Mouse (Mus musculus) embryonic facial prominence, embryonic 14.5 days (tissue): ENCODE results near the gene Gm382. TPM values are rescaled to one million over a fixed set of nuclear protein-coding genes. Genes with fewer than 3 reads are reported as not detected.

Experiments used
- ATAC-seq: fragments of 200-750 bp; cut with Nextera tagmentation; 2 replicates; pipeline ENCODE4 v1.8.0; 2017; ENCODE audit warnings: low read depth, moderate number of reproducible peaks, moderate TSS enrichment
- DNase-seq: peaks from one replicate; pipeline ENCODE4 v3.0.0-alpha.2; 2015; ENCODE audit warnings: low spot score
- H3K27ac ChIP-seq: fragments of 300-500 bp; sonication (generic); replicated peaks from 2 replicates; pipeline ENCODE4 v1.5.1; 2014; ENCODE audit warnings: low read depth, mild to moderate bottlenecking, low read length, moderate library complexity
- H3K27me3 ChIP-seq: fragments of 300-500 bp; sonication (generic); replicated peaks from 2 replicates; pipeline ENCODE4 v1.6.1; 2014; ENCODE audit warnings: low read length; ENCODE audit not compliant: control insufficient read depth, insufficient read depth
- H3K36me3 ChIP-seq: fragments of 300-500 bp; sonication (generic); 2 replicates; pipeline ENCODE4 v1.6.1; 2014; ENCODE audit warnings: low read length, mixed read lengths; ENCODE audit not compliant: control insufficient read depth, insufficient read depth
- H3K4me1 ChIP-seq: fragments of 300-500 bp; sonication (generic); 2 replicates; pipeline ENCODE4 v1.6.1; 2014; ENCODE audit warnings: antibody characterized with exemption, low read length; ENCODE audit not compliant: control insufficient read depth, insufficient read depth
- H3K4me2 ChIP-seq: fragments of 300-500 bp; sonication (generic); 2 replicates; pipeline ENCODE4 v1.6.1; 2014; ENCODE audit warnings: low read depth, mild to moderate bottlenecking, low read length, moderate library complexity, mixed read lengths
- H3K4me3 ChIP-seq: fragments of 300-500 bp; sonication (generic); 2 replicates; pipeline ENCODE4 v1.5.1; 2014; ENCODE audit warnings: low read depth, mild to moderate bottlenecking, low read length
- H3K9ac ChIP-seq: fragments of 300-500 bp; sonication (generic); 2 replicates; pipeline ENCODE4 v1.6.1; 2014; ENCODE audit warnings: low read depth, mild to moderate bottlenecking, low read length, moderate library complexity, mixed read lengths
- H3K9me3 ChIP-seq: fragments of 300-500 bp; sonication (generic); 2 replicates; pipeline ENCODE4 v1.6.1; 2016; ENCODE audit warnings: low read length; ENCODE audit not compliant: control insufficient read depth
- WGBS: fragments of 180-500 bp; shearing (Covaris S2); extraction: QIAGEN DNeasy Blood & Tissue Kit; methylation state at CpG from one replicate; pipeline ENCODE4 v1.1.7; 2014; 5-methylcytosine and 5-hydroxymethylcytosine counted together
- polyA plus RNA-seq: library from polyadenylated mRNA; unstranded; fragments of >200 nt; fragmentation: Nextera tagmentation; extraction: Ambion mirVana; gene quantifications from 2 replicates; pipeline ENCODE4 v1.2.1, GENCODE M21; 2014

The Gm382 gene
- polyA plus RNA-seq, result not detected in 2 replicates

DNA sequence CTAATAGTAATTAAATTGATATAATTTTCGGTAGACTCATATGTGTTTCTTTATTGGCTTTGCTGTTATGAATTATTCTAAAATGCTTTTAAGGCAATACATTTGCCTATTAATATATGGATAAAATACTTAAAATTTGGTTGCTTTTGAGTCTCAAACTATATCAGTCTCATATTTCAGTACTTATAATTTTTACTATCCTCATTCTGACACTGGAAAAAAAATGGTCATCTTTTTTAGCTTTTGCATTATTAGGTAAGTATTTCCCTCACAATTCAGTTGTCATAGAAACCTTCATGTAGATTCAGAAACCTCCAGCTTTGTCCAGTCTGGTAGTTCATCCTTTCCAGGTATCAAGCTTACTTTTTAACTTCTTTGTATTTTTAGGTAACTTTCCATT, at the start of gene Gm382:
Gm382 (plus strand) TSS at position 301 of the 400 bp plus-strand sequence.
- Histone ChIP-seq H3K4me3 (no peak within 1 kb of the TSS), H3K9me3 (no peaks in the 10 kb centered on the region), H3K27ac (no peak within 1 kb of the TSS), H3K27me3 (no peaks in the 10 kb centered on the region), H3K4me1 (no peaks in the 10 kb centered on the region), H3K4me2 (no peak within 1 kb of the TSS), H3K36me3 (no peaks in the 10 kb centered on the region), H3K9ac (no peak within 1 kb of the TSS)
- 83% methylated on average over 1 of the region's 1 CpGs for WGBS
- ATAC-seq, result no peak
- no peak for DNase-seq

- H3K36me3 ChIP-seq, result no peaks in the 10 kb centered on the region
- DNase-seq, result no peak
- no peaks in the 10 kb centered on the region for H3K27me3 ChIP-seq
- no peak overlapping the region for H3K27ac ChIP-seq
- 87% methylated on average over 2 of the region's 2 CpGs for WGBS
- no peak overlapping the region for H3K4me3 ChIP-seq
- ATAC-seq, result no peak
- no peaks in the 10 kb centered on the region for H3K9me3 ChIP-seq
- H3K4me2 ChIP-seq, result no peak overlapping the region
- no peaks in the 10 kb centered on the region for H3K4me1 ChIP-seq
- H3K9ac ChIP-seq, result no peak overlapping the region
Measured at GRCm38 (mm10) chrX:127070179-127070578, 30.4 kb downstream of the Gm382 start.

DNA sequence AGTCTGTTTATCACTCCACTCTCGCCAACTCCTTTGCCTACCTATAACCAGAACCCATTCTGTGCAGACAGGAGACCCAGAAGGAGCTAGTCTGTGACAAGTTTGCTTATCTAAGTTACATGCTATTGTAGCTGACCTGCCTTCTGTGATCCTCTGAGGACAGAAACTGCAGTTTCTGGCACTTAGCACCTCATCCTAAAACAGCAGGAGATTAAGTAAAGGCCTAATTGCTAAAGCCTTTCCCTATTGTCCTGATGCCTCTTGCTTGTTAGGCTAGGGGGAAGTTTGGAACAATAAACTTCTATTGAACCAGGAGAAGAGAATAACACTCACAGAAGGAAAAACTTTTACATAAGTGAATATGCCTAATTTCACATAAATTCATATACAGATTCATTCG, 51.5 kb downstream of the Gm382 start:
- no peak for DNase-seq
- Histone ChIP-seq H3K4me2 (no peak overlapping the region), H3K36me3 (no peaks in the 10 kb centered on the region), H3K27me3 (no peaks in the 10 kb centered on the region), H3K9me3 (no peaks in the 10 kb centered on the region), H3K4me3 (no peak overlapping the region), H3K9ac (no peak overlapping the region), H3K4me1 (no peaks in the 10 kb centered on the region), H3K27ac (no peak overlapping the region)
- ATAC-seq, result no peak
- 85% methylated on average over 2 of the region's 2 CpGs for WGBS

GRCm38 (mm10) chrX:127093036-127093435, 53.3 kb downstream of the Gm382 start:
- no peak overlapping the region for H3K27ac ChIP-seq
- H3K4me3 ChIP-seq, result no peak overlapping the region
- no peaks in the 10 kb centered on the region for H3K4me1 ChIP-seq
- no peaks in the 10 kb centered on the region for H3K9me3 ChIP-seq
- H3K27me3 ChIP-seq, result no peaks in the 10 kb centered on the region
- no peak overlapping the region for H3K4me2 ChIP-seq
- H3K9ac ChIP-seq, result no peak overlapping the region
- ATAC-seq, result no peak
- DNase-seq, result no peak
- H3K36me3 ChIP-seq, result no peaks in the 10 kb centered on the region

GRCm38 (mm10) chrX:127093961-127094360, 54.2 kb downstream of the Gm382 start:
- Histone ChIP-seq H3K4me2 (no peak overlapping the region), H3K36me3 (no peaks in the 10 kb centered on the region), H3K4me1 (no peaks in the 10 kb centered on the region), H3K27me3 (no peaks in the 10 kb centered on the region), H3K4me3 (no peak overlapping the region), H3K27ac (no peak overlapping the region), H3K9me3 (no peaks in the 10 kb centered on the region), H3K9ac (no peak overlapping the region)
- 87% methylated on average over 3 of the region's 3 CpGs for WGBS
- ATAC-seq, result no peak
- DNase-seq, result no peak

DNA sequence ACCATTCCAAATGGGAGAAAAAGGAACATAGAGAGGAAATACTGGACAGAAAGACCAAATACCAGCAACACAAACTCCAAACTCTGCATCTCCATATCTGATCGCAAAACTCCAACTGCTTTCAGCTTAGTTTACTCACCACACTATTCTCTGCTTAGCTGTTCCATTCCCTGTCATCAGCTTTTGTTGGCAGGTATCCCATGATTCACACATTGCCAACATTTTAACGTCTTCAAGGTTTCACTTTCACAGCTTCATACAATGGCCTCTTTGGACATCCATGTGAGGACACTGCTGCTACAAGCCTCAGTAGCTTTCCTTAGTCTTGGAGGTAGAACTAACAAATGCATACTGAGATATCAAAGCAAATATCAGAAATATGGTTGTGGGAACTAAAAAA, 64.6 kb downstream of the Gm382 start:
- DNase-seq, result no peak
- Histone ChIP-seq H3K9me3 (no peaks in the 10 kb centered on the region), H3K27ac (no peak overlapping the region), H3K36me3 (no peaks in the 10 kb centered on the region), H3K9ac (no peak overlapping the region), H3K27me3 (no peaks in the 10 kb centered on the region), H3K4me2 (no peak overlapping the region), H3K4me1 (no peaks in the 10 kb centered on the region), H3K4me3 (no peak overlapping the region)
- no peak for ATAC-seq
- 87% methylated on average over 2 of the region's 2 CpGs for WGBS

Other genes with a start within 250 kb of the Gm382 start
- not detected in 2 replicates for gene 4932411N23Rik, start 224.1 kb upstream of the Gm382 start, polyA plus RNA-seq